Mouse (Mus musculus) MEL (cell line): ENCODE measurements around the gene Ctnnbl1. TPM values are rescaled to one million over a fixed set of nuclear protein-coding genes. Genes with fewer than 3 reads are reported as not detected.

Source experiments
- DNase-seq: peaks from one replicate; pipeline ENCODE4 v3.0.0; 2011; ENCODE audit warnings: low read depth, low spot score
- H3K27ac ChIP-seq: 2 replicates; pipeline ENCODE4 v1.5.1; 2012; ENCODE audit warnings: low read depth, mild to moderate bottlenecking, control low read depth, low read length, moderate library complexity; ENCODE audit not compliant: control insufficient read depth
- H3K27me3 ChIP-seq, 2 experiments: fragments of 150-350 bp in 1 of 2; sonication (generic) in 1 of 2; 2 replicates each; pipeline ENCODE4 v1.6.1; 2012; ENCODE audit warnings: low read length in 2 of 2, mild to moderate bottlenecking in 2 of 2, improper control_type of control experiment in 1 of 2, moderate library complexity in 1 of 2; ENCODE audit not compliant: insufficient read depth in 2 of 2, control insufficient read depth in 1 of 2
- H3K36me3 ChIP-seq, 2 experiments: 2 replicates each; pipeline ENCODE4 v1.6.1; 2012 to 2014; ENCODE audit warnings: low read length in 2 of 2, improper control_type of control experiment in 1 of 2, inconsistent platforms in 1 of 2, mild to moderate bottlenecking in 1 of 2; ENCODE audit not compliant: insufficient read depth in 2 of 2, control insufficient read depth in 1 of 2
- H3K4me1 ChIP-seq, 2 experiments: fragments of 150-350 bp in 1 of 2; sonication (generic) in 1 of 2; 2 replicates each; pipeline ENCODE4 v1.6.1; 2012; ENCODE audit warnings: low read length in 2 of 2, improper control_type of control experiment in 1 of 2, mild to moderate bottlenecking in 1 of 2; ENCODE audit not compliant: insufficient read depth in 2 of 2, control insufficient read depth in 1 of 2
- H3K4me3 ChIP-seq, 2 experiments: fragments of 150-350 bp in 1 of 2; sonication (generic) in 1 of 2; 2 replicates each; pipeline ENCODE4 v1.5.1; 2012; ENCODE audit warnings: low read depth in 2 of 2, low read length in 2 of 2, mild to moderate bottlenecking in 2 of 2, moderate library complexity in 2 of 2, control low read depth in 1 of 2, improper control_type of control experiment in 1 of 2; ENCODE audit not compliant: control insufficient read depth in 1 of 2, insufficient read depth in 1 of 2
- H3K79me2 ChIP-seq: 2 replicates; pipeline ENCODE4 v1.6.1; 2012; ENCODE audit warnings: mild to moderate bottlenecking, low read length, moderate library complexity; ENCODE audit not compliant: control insufficient read depth, poor library complexity, insufficient read depth
- H3K9ac ChIP-seq: 2 replicates; pipeline ENCODE4 v1.6.1; 2012; ENCODE audit warnings: low read depth, mild to moderate bottlenecking, control low read depth, low read length, moderate library complexity; ENCODE audit not compliant: control insufficient read depth, poor library complexity, severe bottlenecking
- H3K9me3 ChIP-seq: fragments of 150-350 bp; sonication (generic); replicated peaks from 2 replicates; pipeline ENCODE4 v1.6.1; 2012; ENCODE audit warnings: mild to moderate bottlenecking, low read length, improper control_type of control experiment, moderate library complexity; ENCODE audit not compliant: insufficient read depth
- CHD1 ChIP-seq: IDR thresholded peaks from 2 replicates; pipeline ENCODE4 v1.6.1; 2012; ENCODE audit warnings: low read depth, mild to moderate bottlenecking, inconsistent platforms, low read length, improper control_type of control experiment
- CHD2 ChIP-seq: IDR thresholded peaks from 2 replicates; pipeline ENCODE4 v1.6.1; 2011; ENCODE audit warnings: low read length, improper control_type of control experiment
- CTCF ChIP-seq, 3 experiments: IDR thresholded peaks in 2 of 3; conservative IDR thresholded peaks in 1 of 3; 2 replicates each; pipeline ENCODE4 v1.5.1; 2011 to 2012; ENCODE audit warnings: low read length in 3 of 3, low read depth in 2 of 3, mild to moderate bottlenecking in 2 of 3, improper control_type of control experiment in 1 of 3, inconsistent platforms in 1 of 3, mixed read lengths in 1 of 3, moderate library complexity in 1 of 3; ENCODE audit not compliant: control insufficient read depth in 1 of 3, insufficient read depth in 1 of 3, poor library complexity in 1 of 3, severe bottlenecking in 1 of 3
- E2F4 ChIP-seq: IDR thresholded peaks from 2 replicates; pipeline ENCODE4 v1.6.1; 2011; ENCODE audit warnings: low read depth, low read length, improper control_type of control experiment, borderline replicate concordance
- HCFC1 ChIP-seq: IDR thresholded peaks from 2 replicates; pipeline ENCODE4 v1.6.1; 2012; ENCODE audit warnings: low read depth, mild to moderate bottlenecking, inconsistent platforms, low read length, improper control_type of control experiment, moderate library complexity
- MAFK ChIP-seq: IDR thresholded peaks from 2 replicates; pipeline ENCODE4 v1.6.1; 2011; ENCODE audit warnings: low read depth, mild to moderate bottlenecking, low read length, improper control_type of control experiment, borderline replicate concordance
- MAX ChIP-seq: IDR thresholded peaks from 2 replicates; pipeline ENCODE4 v1.6.1; 2011; ENCODE audit warnings: low read length, improper control_type of control experiment
- MAZ ChIP-seq: IDR thresholded peaks from 2 replicates; pipeline ENCODE4 v1.6.1; 2012; ENCODE audit warnings: low read depth, mild to moderate bottlenecking, inconsistent platforms, low read length, improper control_type of control experiment
- MYB ChIP-seq: IDR thresholded peaks from 2 replicates; pipeline ENCODE4 v1.6.1; 2011; ENCODE audit warnings: mild to moderate bottlenecking, low read depth, low read length, improper control_type of control experiment
- POLR2AphosphoS2 ChIP-seq: IDR thresholded peaks from 2 replicates; pipeline ENCODE4 v1.6.1; 2011; ENCODE audit warnings: low read length, improper control_type of control experiment
- RAD21 ChIP-seq: IDR thresholded peaks from 2 replicates; pipeline ENCODE4 v1.6.1; 2011; ENCODE audit warnings: mild to moderate bottlenecking, low read depth, low read length, improper control_type of control experiment
- SIN3A ChIP-seq: IDR thresholded peaks from 2 replicates; pipeline ENCODE4 v1.6.1; 2012; ENCODE audit warnings: low read length, improper control_type of control experiment, inconsistent platforms
- SMC3 ChIP-seq: IDR thresholded peaks from 2 replicates; pipeline ENCODE4 v1.6.1; 2011; ENCODE audit warnings: low read depth, low read length, improper control_type of control experiment
- TCF12 ChIP-seq: IDR thresholded peaks from 2 replicates; pipeline ENCODE4 v1.6.1; 2014; ENCODE audit warnings: low read depth, mild to moderate bottlenecking, inconsistent platforms, low read length, improper control_type of control experiment, moderate library complexity
- USF1 ChIP-seq: IDR thresholded peaks from 2 replicates; pipeline ENCODE4 v1.6.1; 2014; ENCODE audit warnings: low read depth, mild to moderate bottlenecking, inconsistent platforms, low read length, improper control_type of control experiment, moderate library complexity
- ZKSCAN1 ChIP-seq: IDR thresholded peaks from 2 replicates; pipeline ENCODE4 v1.6.1; 2012; ENCODE audit warnings: low read depth, mild to moderate bottlenecking, inconsistent platforms, low read length, improper control_type of control experiment, moderate library complexity
- polyA plus RNA-seq, 2 experiments: library from polyadenylated mRNA; stranded (reverse) in 1 of 2; unstranded in 1 of 2; fragments of >175 nt in 1 of 2; fragments of >200 nt in 1 of 2; gene quantifications; 2 replicates each; pipeline versions ENCODE4 v1.2.1 to v1.2.4; 2012; ENCODE audit warnings: low replicate concordance in 2 of 2, low read depth in 1 of 2; ENCODE audit not compliant: insufficient read length in 2 of 2, insufficient read depth in 1 of 2, missing spikeins in 1 of 2
- total RNA-seq: library from RNA; depleted of rRNA; stranded (reverse); fragments of 300-350 nt; gene quantifications from 2 replicates; pipeline ENCODE4 v1.2.3, GENCODE M21; 2012

The Ctnnbl1 gene
- total and polyA plus RNA-seq, 3 experiments, result 60.7 to 61.7 TPM; not detected in 1

GRCm38 (mm10) chr2:157914889-157915517 lies 177.8 kb downstream of the Ctnnbl1 start:
- Histone ChIP-seq H3K4me3 (no peak overlapping the region), H3K4me1 (no peaks in the 10 kb centered on the region), H3K79me2 (no peaks in the 10 kb centered on the region), H3K27ac (no peak overlapping the region), H3K9ac (no peak overlapping the region), H3K27me3 (no peaks in the 10 kb centered on the region; a peak in 1 of 4 replicates), H3K9me3 (no peaks in the 10 kb centered on the region), H3K36me3 (no peaks in the 10 kb centered on the region)
- no peak for DNase-seq
- TF ChIP-seq RAD21, result no peak
- TF ChIP-seq USF1, result no peak
- TF ChIP-seq SMC3, result no peak
- TF ChIP-seq TCF12, result no peak
- no peak for TF ChIP-seq MYB

DNA sequence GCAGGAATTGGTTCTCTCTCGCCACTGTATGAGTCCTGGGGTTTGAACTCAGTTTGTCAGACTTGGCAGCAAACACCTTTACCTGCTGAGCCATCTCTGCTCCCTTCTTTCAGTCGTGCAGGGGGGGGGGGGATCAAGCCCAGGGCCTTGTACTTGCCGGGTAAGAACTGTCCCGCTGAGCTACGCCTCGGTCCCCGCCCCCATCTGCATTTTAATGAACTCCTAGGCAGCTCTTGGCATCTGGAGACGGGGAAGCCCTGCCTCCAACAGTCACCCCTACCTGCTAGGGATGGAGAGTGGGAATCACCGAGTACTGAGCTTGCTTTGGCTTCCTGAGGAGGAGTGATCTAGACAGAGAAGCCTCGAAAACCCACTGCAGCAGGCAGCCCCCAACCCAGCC lies 181.3 kb downstream of the Ctnnbl1 start:
- Histone ChIP-seq H3K27me3 (no peaks in the 10 kb centered on the region; a peak in 1 of 4 replicates), H3K9ac (no peak overlapping the region), H3K27ac (no peak overlapping the region), H3K4me1 (no peaks in the 10 kb centered on the region), H3K36me3 (no peaks in the 10 kb centered on the region), H3K9me3 (no peaks in the 10 kb centered on the region), H3K79me2 (no peaks in the 10 kb centered on the region), H3K4me3 (no peak overlapping the region)
- TF ChIP-seq ZKSCAN1, result no peak
- no peak for TF ChIP-seq SIN3A
- no peak for TF ChIP-seq MAZ
- TF ChIP-seq E2F4, result no peak
- no peak for TF ChIP-seq POLR2AphosphoS2
- DNase-seq, result no peak

- Histone ChIP-seq H3K4me1 (no peaks in the 10 kb centered on the region), H3K9ac (no peak overlapping the region), H3K27me3 (no peaks in the 10 kb centered on the region), H3K9me3 (no peaks in the 10 kb centered on the region), H3K4me3 (no peak overlapping the region), H3K79me2 (no peaks in the 10 kb centered on the region), H3K27ac (no peak overlapping the region), H3K36me3 (no peaks in the 10 kb centered on the region)
- TF ChIP-seq CHD2, result no peak
- no peak for TF ChIP-seq MAFK
- no peak for TF ChIP-seq HCFC1
- no peak for TF ChIP-seq POLR2AphosphoS2
- no peak for TF ChIP-seq SMC3
- no peak for TF ChIP-seq CTCF (IDR thresholded peaks at IDR 0.05 in 2 of 3, conservative IDR thresholded peaks at IDR 0.05 in 1 of 3; ENCODE audit: control insufficient read depth in 1 of 3, insufficient read depth in 1 of 3, low read depth in 2 of 3, low read length in 3 of 3, poor library complexity in 1 of 3, severe bottlenecking in 1 of 3)
- TF ChIP-seq MAX, result no peak
- no peak for TF ChIP-seq E2F4
- TF ChIP-seq CHD1, result no peak
- TF ChIP-seq MYB, result no peak
- no peak for DNase-seq
These were observed 184.3 kb downstream of the Ctnnbl1 start for GRCm38 (mm10) chr2:157921551-157921950.
